Mouse (Mus musculus): Measurements from ENCODE around the gene Fhl2. TPM values are rescaled to one million over a fixed set of nuclear protein-coding genes. Genes with fewer than 3 reads are reported as not detected.
"Not testable (repeated sequence)": the region's sequence is repeated elsewhere in the genome, so short reads cannot be mapped to it uniquely, and the experiment has no call there.

The Fhl2 gene
- polyA plus RNA-seq, 1 experiment, result 120 TPM

DNA sequence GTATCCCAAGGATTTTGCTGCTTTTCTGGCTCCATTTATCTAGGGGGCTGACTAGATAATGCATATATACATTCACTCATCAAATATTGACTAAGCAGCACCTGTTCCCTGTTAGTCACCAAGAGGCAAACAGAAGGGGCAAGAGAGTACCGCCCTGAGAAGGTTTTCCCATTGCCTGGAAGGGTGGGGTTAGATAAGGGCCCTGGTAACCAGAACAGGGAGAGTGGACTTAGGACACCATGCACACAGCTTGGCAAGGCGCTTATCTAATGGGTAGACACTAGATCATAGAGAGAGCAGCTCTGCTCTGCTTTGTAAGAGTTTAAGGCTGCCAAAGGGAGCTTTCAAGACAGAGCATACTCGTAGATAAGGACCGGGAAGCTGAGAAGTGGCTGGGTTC, 44.2 kb downstream of the Fhl2 start:
- no peak for DNase-seq (ENCODE audit: low spot score)

DNA sequence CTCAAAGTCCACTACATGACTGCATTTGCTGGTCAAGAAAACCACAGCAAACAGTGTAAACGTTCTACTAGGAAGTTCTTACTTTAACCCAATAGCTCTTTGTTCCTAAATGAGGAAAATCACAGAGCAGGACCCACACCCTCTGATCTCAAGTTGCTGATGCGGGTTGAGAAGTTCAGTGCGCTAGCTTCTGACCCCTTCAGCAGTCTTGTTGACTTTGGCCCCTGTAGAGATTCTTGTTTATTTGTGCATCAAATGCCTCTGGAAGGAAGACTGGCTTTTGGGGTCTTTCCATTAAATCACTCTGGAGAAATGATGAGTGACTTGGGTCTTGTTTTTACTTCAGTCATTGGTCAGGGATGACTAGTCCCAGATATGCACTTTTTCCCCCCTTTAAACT, 46.6 kb downstream of the Fhl2 start:
- DNase-seq (ENCODE audit: low spot score), result no peak

DNA sequence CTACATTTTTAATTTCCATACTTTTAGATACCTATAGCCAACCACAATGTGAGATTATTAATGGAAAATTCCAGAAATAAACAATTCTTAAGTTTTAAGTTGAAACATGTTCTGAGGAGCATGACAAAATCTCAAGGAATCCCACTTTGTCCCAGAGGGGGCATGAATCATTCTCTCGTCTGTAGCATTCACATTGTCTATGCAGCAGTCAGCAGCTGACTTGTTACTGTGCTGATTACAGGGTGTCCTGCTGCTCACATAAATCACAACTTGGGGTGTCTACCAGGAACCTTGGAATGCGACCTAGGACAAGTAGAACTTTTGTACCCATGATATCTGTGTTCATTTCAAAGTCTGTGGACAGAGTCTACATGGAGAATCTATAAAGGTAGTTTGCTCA, 49.3 kb downstream of the Fhl2 start:
- no peak for DNase-seq (ENCODE audit: low spot score)

DNA sequence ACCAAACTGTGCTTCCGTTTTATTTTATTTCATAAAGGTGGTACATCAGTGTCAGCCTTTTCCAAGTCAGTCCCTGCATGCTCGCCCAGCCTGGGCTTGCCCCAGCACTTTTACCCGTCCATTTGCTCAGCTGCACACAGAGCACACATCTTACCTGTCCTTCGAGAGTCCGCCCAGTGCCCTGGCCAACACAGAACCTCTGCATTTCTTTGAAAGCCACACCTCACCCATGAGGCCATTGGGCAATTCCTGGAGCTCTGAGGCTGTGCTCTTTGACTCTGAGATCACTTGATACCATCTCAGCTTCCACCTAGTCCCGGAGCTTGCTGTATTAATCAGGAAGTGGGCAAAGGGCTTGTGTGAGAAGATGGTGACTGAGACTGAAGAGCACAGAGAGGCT, 51.4 kb downstream of the Fhl2 start:
- no peak for DNase-seq (ENCODE audit: low spot score)

DNA sequence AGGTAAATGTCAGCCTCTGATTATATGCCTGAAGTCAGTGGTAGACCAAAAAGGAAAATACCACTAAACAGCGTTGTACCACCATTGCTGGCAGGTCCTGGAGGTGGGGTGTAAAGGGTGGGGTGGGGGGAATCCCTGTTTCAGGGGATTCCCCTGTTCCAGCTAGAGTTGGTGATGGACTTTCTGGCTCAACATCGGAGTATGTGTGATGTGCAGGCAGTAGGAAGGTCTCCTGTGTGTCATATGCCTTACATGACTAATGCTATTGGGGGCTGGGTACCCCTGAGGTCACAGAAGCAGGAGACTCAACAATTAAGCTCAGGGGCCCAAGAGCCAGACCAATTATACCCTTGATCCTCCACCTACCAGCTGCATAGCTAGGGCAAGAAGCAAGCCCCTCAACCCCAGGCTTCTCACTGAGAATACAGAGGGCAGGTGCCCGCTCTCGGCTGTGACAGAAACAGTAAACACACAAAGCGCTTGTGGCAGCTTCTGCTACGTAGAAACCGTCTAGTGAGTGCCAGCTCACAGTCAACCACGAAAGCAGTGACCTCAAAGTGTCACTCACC, 52.4 kb downstream of the Fhl2 start:
- DNase-seq (ENCODE audit: low spot score), result no peak

DNA sequence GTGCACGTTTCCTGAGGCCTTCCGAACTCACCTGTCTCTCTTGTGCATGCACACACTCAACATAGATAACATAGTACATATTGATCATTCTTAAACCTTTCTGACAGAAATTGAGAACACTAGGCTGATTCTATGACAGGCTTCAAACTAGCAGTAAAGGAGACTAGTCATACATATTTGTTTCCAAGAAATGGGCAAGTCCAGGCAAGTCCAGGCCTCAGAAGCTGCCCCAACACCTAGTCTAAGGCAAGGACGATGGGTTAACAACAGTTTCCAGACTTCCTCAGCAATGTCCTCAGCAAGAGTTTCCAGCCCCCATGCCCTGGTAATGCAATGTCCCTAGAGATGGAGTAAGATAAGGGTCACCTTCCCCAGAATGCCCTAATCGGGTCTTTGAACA, 53.0 kb downstream of the Fhl2 start:
- no peak for DNase-seq (ENCODE audit: low spot score)

DNA sequence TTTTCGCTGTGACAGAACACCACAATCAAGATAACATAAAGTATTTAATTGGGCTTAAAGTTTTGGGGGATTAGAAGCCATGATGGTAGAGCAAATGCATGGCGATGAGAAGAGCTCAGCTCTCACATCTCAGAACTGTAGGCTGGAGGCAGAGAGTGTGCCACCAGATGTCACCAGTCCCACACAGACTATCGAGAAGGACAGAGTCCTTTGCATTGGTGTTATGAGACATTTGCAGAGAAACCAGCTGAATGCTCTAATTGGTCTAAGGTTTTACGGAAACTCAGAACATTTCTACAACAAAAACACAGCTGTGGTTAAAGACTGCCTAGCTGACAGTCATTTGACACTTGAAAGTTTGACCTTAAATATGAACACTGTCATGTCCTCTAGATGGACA, 53.5 kb downstream of the Fhl2 start:
- DNase-seq (ENCODE audit: low spot score), result no peak

DNA sequence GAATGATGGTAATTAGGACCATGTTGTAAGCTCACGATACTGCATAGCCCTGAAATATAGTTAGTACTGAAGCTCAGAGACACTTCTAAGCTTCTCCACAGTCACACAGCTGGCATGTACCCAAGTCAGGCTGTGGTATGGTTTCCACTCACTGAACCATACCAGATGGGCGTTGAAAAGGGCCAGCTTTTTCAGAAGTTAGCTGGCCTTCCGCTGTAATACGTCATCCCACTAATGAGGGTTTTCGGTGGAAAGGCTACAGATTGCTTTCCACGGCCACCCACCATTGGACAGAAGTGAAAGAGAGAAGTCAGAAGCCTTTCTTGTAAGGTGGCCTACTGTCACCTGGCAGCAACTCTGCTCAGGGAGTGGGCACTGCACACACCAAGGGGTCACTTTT, 53.9 kb downstream of the Fhl2 start:
- no peak for DNase-seq (ENCODE audit: low spot score)

DNA sequence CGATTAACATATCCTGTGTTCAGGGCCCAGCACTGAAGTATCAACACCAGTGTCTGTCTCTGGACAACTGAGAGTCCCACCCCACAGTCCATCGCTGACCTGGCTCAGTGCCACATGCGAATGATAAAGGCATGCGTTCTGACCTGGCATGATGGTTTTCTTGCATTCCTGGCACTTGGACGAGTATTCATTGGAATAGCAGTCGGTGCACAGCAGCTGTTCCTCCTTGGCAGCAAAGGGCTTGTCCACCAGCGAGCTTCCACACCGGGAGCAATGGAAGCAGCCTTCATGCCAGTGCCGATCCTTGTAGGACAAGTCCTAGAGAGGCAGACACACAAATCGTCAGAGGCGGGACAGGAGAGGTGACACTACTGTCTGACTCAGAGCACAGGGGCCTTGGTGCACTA, 55.2 kb downstream of the Fhl2 start:
- DNase-seq (ENCODE audit: low spot score), result no peak

DNA sequence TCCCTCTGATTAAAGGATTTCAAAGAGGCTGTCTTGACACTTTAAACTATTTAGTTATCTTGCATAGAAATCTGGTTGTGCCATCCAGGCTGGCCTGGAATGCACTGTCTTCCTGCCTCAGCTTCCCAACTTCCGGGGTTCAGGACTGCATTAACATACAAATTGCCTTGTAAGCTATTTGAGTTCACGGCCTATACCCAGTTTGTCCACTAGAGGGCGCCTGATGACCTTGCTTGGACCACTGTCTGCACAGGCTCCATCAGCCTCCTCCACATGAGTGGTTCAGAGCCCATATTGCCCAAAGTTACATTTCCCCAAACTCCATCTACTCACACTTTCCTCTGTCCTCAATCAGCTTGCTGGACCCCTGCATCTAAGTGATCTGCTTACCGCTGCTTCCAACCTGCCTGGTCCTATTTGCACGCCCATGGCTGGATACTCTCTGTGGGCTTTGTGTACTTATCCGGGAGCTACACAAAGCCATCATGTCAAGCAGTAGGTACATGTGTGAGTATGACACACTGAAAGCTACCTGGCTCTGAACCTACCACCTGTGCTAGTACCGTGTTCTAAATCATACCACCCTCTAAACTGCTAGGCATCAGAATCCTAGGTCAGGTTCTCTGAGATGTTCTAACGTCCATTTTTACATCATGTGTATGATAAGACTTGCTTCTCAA, 57.1 kb downstream of the Fhl2 start:
- peak; percentile 69 for DNase-seq (ENCODE audit: low spot score)

DNA sequence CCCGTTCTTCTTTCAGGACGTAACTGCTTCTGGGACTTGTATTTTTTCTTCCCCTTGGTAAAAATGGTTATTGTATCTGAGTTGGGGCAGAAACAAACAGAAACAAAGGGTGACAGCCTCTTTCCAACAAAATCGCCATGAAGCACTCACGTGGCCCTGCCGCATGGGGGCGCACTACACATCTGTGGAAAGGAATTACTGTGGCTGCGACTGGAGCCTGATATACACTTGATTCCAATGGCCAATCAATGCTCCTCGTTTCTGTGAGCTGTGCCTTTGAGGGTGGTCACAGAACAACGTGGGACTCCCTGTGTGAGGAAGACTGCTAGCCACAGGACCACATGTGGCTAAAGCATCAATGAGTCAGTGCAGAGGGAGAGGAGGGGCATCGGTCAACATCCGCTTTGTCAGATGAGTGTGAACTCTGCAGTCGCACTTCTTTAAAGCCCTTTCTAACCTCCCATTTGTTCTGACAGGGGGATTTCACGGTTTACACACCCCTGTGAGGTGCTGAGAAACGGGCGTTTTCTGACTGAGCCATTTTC, 58.4 kb downstream of the Fhl2 start:
- DNase-seq (ENCODE audit: low spot score), result no peak

DNA sequence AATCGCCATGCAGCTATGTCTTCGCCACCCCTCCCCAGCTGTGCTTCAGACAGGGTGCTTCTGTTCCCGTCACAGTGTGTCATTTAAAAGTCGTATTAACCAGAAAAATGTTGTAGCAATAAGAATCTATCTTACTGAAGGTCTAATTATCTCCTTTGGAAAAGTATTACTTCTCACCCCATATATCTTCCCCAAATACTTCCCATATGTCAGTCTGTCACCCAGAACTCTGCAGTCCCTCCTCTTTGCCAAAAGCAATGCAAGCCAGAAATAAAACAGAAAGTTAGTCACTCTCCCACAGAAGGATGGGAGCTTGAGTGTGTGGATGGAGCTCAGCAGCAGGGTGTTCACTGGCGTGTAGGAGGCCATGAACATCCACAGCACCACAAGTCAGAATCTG, 59.5 kb downstream of the Fhl2 start:
- DNase-seq (ENCODE audit: low spot score), result no peak

DNA sequence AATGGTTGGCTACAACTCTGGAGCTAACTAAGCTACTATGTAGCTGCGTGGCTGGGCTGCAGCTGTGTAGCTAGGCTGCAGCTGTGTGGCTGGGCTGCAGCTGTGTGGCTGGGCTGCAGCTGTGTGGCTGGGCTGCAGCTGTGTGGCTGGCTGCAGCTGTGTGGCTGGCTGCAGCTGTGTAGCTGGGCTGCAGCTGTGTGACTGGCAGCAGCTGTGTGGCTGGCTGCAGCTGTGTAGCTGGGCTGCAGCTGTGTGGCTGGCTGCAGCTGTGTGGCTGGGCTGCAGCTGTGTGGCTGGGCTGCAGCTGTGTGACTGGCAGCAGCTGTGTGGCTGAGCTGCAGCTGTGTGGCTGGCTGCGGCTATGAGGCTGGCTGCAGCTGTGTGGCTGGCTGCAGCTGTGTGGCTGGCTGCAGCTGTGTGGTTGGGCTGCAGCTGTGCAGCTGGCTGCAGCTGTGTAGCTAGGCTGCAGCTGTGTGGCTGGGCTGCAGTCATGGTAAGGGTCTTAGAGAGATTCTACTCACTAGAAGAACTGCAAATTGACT, 60.2 kb downstream of the Fhl2 start:
- not testable (repeated sequence) for DNase-seq (ENCODE audit: low spot score)

DNA sequence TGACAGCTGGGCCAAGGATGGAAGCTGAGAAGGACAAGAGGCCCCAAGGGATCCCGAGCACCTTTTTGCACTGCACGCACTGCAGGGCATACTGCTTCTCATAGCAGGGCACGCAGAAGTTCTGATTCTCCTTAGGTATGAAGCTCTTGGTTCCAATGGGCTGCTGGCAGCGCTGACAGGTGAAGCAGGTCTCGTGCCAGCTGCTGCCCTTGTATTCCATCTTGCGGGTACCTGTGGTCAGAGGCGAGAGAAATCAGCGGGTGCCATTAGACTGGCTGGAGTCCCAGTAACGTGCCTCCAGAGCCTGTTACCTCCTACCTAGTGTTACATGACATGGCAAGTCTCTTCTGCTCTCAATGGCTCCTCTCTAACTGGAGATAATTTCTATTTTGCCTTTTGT, 65.2 kb downstream of the Fhl2 start:
- no peak for DNase-seq (ENCODE audit: low spot score)

DNA sequence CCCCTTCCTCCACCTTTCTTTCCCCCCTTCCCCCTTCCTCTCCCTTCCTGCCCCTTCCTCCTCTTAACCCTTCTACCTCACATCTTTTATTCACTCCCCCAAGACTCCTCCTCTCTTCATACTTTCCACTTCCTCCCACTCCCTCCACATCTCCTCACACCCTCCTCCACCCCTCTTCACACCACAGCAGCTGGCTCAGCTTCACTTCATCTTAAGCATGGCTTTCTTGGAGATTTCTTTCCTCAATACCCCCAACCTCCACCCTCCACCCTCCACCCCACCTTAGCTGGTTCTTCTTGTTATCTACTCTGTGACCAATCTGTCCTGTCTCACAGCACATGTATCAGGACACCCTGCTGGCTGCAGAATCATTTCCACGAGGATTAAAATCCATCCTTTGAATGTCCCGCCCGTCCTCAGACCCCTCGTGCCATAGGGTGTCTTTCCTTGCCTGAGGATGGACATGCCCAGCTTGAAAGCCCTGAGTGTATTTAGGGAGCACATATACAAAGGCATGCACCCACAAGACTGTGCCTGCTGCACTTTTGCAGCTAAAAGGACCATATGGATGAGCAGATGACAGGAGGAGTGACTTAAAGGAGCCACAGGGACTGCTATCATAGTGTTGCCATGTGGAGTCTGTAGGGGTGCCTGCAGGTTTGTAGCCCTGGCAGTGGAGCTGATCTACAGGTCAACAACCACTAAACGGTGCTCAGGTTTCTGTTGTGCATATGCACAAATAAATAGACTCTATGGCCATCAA, 66.4 kb downstream of the Fhl2 start:
- DNase-seq (ENCODE audit: low spot score), result no peak

DNA sequence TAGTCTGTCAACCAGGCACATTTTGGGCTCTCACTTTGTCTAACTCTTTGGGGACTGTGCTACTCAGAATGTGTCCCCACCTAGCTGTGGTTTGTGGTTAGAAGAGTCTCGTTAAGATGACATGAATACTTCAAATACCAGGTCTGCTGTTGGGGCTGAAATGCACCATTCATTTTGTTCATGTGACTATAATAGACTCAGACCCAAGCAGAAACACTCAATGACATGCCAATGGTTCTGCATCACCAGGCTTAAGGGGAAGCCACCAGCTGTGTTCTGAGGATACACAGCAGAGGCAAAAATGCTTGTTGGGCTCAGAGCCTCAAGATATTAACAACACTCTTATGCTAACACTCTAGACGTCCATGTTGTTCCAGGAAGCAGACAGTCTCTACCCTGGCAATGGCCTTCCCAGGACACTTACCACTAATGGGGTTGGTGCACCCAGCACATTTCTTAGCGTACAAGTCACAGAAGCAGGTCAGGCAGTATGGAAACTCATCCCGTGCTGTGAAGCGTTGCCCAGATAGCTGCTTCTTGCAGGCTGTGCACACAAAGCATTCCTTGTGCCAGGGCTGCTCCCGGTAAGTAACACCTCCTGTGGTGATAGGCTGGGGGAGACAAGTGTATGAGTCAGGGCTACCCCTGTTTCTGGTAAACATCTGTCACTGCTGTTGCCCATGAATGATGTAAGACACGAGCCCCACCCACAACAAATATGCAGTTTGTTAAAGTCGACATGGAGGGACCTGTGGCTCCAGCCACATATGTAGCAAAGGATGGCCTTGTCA, 68.8 kb downstream of the Fhl2 start:
- no peak for DNase-seq (ENCODE audit: low spot score)

DNA sequence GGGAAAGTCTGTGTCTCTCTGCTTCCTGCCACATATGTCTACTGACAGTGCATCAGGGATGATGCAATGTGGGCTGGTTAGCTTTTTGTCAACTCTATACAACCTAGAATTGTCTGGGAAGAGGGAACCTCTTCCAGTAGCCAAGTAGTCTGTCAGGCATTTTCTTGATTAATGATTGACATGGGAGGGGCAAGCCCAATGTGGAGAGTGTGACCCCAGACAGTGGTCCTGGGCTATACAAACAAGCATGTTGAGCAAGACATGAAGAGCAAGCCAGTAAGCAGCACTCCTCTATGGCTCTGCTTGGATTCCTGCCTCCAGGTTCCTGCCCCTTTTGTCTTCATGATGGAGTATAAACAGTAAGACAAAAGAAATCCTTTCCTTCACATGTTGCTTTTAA, 69.6 kb downstream of the Fhl2 start:
- DNase-seq (ENCODE audit: low spot score), result no peak

DNA sequence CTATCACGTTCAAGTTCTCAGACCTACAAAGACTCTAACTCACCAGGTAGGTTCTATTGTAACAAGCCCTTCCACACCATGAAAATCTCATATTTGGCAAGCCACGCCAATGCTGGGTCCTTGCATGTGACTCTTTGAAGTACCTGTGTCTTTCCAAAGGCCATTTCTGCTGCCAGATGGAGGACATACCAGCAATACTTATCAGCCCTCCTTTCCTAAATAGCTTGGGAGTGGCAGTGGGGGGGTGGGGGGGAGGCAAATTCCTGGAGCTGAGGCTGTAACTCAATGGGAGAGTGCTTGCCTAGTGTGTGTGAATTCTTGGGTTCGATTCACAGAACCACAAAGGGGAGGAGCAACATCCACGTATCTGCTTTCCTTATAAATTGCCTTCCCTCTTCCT, 72.1 kb downstream of the Fhl2 start:
- no peak for DNase-seq (ENCODE audit: low spot score)

DNA sequence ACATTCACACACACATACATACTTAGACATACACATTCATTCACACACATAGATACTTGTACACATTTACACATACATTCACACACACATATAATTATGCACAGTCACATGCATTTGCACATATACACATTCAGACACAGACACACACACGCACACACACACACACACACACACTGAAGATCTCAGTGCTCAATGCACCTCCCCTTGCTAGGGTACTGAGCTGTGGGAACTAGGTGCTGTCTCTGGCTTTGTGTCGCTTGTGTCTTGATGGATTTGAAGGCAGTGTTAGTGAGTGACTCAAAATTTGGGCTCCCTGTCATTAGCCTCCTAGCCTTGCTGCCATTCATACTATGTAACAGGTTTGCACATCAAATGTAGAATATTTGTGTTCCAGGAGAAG, 74.2 kb downstream of the Fhl2 start:
- DNase-seq (ENCODE audit: low spot score), result no peak

DNA sequence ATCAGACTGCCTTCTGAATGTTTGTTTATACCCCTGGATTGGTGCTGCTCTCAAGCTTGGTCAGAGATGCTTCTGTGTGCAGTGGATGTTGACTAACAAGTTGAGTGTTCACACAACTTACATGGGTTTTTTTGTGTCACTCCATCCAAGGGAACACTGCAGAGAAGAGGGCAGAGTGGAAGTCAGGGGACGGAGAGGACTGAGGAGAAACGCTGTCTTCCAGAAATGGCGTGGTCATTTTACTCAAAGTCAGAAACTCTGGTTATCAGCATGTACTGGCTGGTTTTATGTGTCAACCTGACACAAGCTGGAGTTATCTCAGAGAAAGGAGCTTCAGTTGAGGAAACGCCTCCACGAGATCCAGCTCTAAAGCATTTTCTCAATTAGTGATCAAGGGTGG, 75.8 kb downstream of the Fhl2 start:
- no peak for DNase-seq (ENCODE audit: low spot score)

DNA sequence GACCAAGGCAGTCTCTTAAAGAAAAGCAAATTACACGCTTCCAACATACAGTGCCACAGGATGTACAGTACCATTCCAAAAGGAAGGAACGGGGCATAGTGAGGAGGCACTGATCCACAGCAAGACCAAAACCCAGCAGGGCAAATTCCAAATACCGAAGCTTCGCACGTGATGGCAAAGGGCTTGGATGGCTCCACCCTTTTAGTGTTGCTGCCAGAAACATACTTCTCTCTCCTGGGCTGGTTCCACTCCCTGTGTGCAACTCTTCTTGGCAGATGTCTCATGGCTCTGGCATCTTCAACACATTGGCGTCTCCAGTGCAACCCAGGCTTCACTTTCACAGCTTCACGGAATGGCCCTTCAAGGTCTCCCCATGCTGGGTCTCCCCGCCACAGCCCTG, 79.3 kb downstream of the Fhl2 start:
- DNase-seq (ENCODE audit: low spot score), result no peak

DNA sequence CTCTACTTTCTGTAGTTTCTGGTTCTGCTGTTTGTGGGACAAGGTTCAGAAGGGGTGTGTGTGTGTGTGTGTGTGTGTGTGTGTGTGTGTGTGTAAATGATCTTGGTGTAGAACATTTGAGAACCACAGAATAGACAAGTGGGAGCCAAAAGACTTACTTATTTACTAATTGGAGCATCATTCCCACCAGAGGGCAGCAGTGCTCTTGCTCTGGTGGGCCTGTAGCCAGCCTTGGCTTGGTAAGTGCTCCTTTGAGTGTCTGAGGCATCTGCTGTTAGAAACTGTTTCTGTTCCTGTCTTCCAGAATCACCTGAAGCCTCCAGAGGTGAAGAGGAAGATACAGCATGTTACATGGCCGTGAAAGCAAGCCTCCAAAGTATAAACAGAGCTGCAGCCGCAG, 83.9 kb downstream of the Fhl2 start:
- no peak for DNase-seq (ENCODE audit: low spot score)
